Mouse (Mus musculus): Measurements from ENCODE around the gene Gm17949. TPM values are rescaled to one million over a fixed set of nuclear protein-coding genes. Genes with fewer than 3 reads are reported as not detected.

The Gm17949 gene
- polyA plus RNA-seq, 1 experiment from 2014 or later, result 0.21 TPM

- Histone ChIP-seq H3K4me2 (ENCODE audit: low read depth, severe bottlenecking) (peak within 1 kb of the TSS; percentile 60), H3K36me3 (ENCODE audit: control insufficient read depth, insufficient read depth, low read length) (peaks cover 23% of the 10 kb centered on the region), H3K9me3 (ENCODE audit: control insufficient read depth, low read length) (no peaks in the 10 kb centered on the region), H3K27me3 (ENCODE audit: control insufficient read depth, insufficient read depth, low read length) (no peaks in the 10 kb centered on the region), H3K27ac (replicated peaks; ENCODE audit: low read depth, low read length) (no peak within 1 kb of the TSS), H3K4me1 (ENCODE audit: control insufficient read depth, insufficient read depth, low read length) (0 out of 2 replicates have a peak, but pooled peaks cover 5% of the 10 kb centered on the region), H3K4me3 (ENCODE audit: low read depth, low read length) (peak within 1 kb of the TSS; percentile 61), H3K9ac (ENCODE audit: low read length) (peak within 1 kb of the TSS; percentile 41)
- 0% methylated on average over 38 of the region's 38 CpGs for WGBS
- ATAC-seq (ENCODE audit: insufficient number of reproducible peaks, low FRiP score, low TSS enrichment, low read depth) (peak; percentile 100), DNase-seq (ENCODE audit: low spot score) (peak; percentile 95)
These were observed 14.1 kb upstream of the Gm17949 start, which contains the start of gene Alkbh7 for GRCm38 (mm10) chr17:56997029-56997667. Gene Alkbh7 (plus strand): TSS chr17:56997339.

GRCm38 (mm10) chr17:56999414-56999813, 11.9 kb upstream of the Gm17949 start:
- ATAC-seq (ENCODE audit: insufficient number of reproducible peaks, low FRiP score, low TSS enrichment, low read depth) (no peak), DNase-seq (ENCODE audit: low spot score) (no peak)
- Histone ChIP-seq H3K36me3 (ENCODE audit: control insufficient read depth, insufficient read depth, low read length) (peaks cover 17% of the 10 kb centered on the region), H3K27me3 (ENCODE audit: control insufficient read depth, insufficient read depth, low read length) (no peaks in the 10 kb centered on the region), H3K4me1 (ENCODE audit: control insufficient read depth, insufficient read depth, low read length) (0 out of 2 replicates have a peak, but pooled peaks cover 5% of the 10 kb centered on the region), H3K9me3 (ENCODE audit: control insufficient read depth, low read length) (no peaks in the 10 kb centered on the region), H3K4me3 (ENCODE audit: low read depth, low read length) (no peak overlapping the region), H3K4me2 (ENCODE audit: low read depth, severe bottlenecking) (no peak overlapping the region), H3K9ac (ENCODE audit: low read length) (no peak overlapping the region), H3K27ac (replicated peaks; ENCODE audit: low read depth, low read length) (no peak overlapping the region)
- 91% methylated on average over 9 of the region's 9 CpGs for WGBS

- Histone ChIP-seq H3K4me2 (ENCODE audit: low read depth, severe bottlenecking) (no peak within 1 kb of the TSS), H3K4me1 (ENCODE audit: control insufficient read depth, insufficient read depth, low read length) (0 out of 2 replicates have a peak, but pooled peaks cover 5% of the 10 kb centered on the region), H3K4me3 (ENCODE audit: low read depth, low read length) (no peak within 1 kb of the TSS), H3K27ac (replicated peaks; ENCODE audit: low read depth, low read length) (no peak within 1 kb of the TSS), H3K36me3 (ENCODE audit: control insufficient read depth, insufficient read depth, low read length) (peaks cover 19% of the 10 kb centered on the region), H3K27me3 (ENCODE audit: control insufficient read depth, insufficient read depth, low read length) (no peaks in the 10 kb centered on the region), H3K9ac (ENCODE audit: low read length) (no peak within 1 kb of the TSS), H3K9me3 (ENCODE audit: control insufficient read depth, low read length) (no peaks in the 10 kb centered on the region)
- DNase-seq (ENCODE audit: low spot score), result no peak
- no peak for ATAC-seq (ENCODE audit: insufficient number of reproducible peaks, low FRiP score, low TSS enrichment, low read depth)
- WGBS, result 83% methylated on average over 9 of the region's 9 CpGs
These were observed 11.2 kb upstream of the Gm17949 start, which contains the start of gene Pspn for GRCm38 (mm10) chr17:56999968-57000609. Gene Pspn (minus strand): TSS chr17:57000018.

GRCm38 (mm10) chr17:57001228-57001627, 10.0 kb upstream of the Gm17949 start:
- H3K4me3 ChIP-seq (ENCODE audit: low read depth, low read length), result no peak overlapping the region
- ATAC-seq (ENCODE audit: insufficient number of reproducible peaks, low FRiP score, low TSS enrichment, low read depth) (no peak), DNase-seq (ENCODE audit: low spot score) (no peak)
- 74% methylated on average over 8 of the region's 8 CpGs for WGBS
- H3K9ac ChIP-seq (ENCODE audit: low read length), result no peak overlapping the region
- H3K9me3 ChIP-seq (ENCODE audit: control insufficient read depth, low read length), result no peaks in the 10 kb centered on the region
- peaks cover 18% of the 10 kb centered on the region for H3K36me3 ChIP-seq (ENCODE audit: control insufficient read depth, insufficient read depth, low read length)
- 0 out of 2 replicates have a peak, but pooled peaks cover 5% of the 10 kb centered on the region for H3K4me1 ChIP-seq (ENCODE audit: control insufficient read depth, insufficient read depth, low read length)
- no peaks in the 10 kb centered on the region for H3K27me3 ChIP-seq (ENCODE audit: control insufficient read depth, insufficient read depth, low read length)
- H3K27ac ChIP-seq (replicated peaks; ENCODE audit: low read depth, low read length), result no peak overlapping the region
- no peak overlapping the region for H3K4me2 ChIP-seq (ENCODE audit: low read depth, severe bottlenecking)

GRCm38 (mm10) chr17:57003994-57004393, 7.3 kb upstream of the Gm17949 start:
- no peak overlapping the region for H3K4me3 ChIP-seq (ENCODE audit: low read depth, low read length)
- H3K9ac ChIP-seq (ENCODE audit: low read length), result no peak overlapping the region
- H3K4me2 ChIP-seq (ENCODE audit: low read depth, severe bottlenecking), result no peak overlapping the region
- 93% methylated on average over 7 of the region's 7 CpGs for WGBS
- no peaks in the 10 kb centered on the region for H3K27me3 ChIP-seq (ENCODE audit: control insufficient read depth, insufficient read depth, low read length)
- no peak overlapping the region for H3K27ac ChIP-seq (replicated peaks; ENCODE audit: low read depth, low read length)
- no peaks in the 10 kb centered on the region for H3K9me3 ChIP-seq (ENCODE audit: control insufficient read depth, low read length)
- H3K36me3 ChIP-seq (ENCODE audit: control insufficient read depth, insufficient read depth, low read length), result peaks cover 23% of the 10 kb centered on the region
- no peak for DNase-seq (ENCODE audit: low spot score)
- ATAC-seq (ENCODE audit: insufficient number of reproducible peaks, low FRiP score, low TSS enrichment, low read depth), result no peak
- no peaks in the 10 kb centered on the region for H3K4me1 ChIP-seq (ENCODE audit: control insufficient read depth, insufficient read depth, low read length)

GRCm38 (mm10) chr17:57007137-57007905, 3.9 kb upstream of the Gm17949 start:
- Histone ChIP-seq H3K4me3 (ENCODE audit: low read depth, low read length) (no peak overlapping the region), H3K27ac (replicated peaks; ENCODE audit: low read depth, low read length) (no peak overlapping the region), H3K27me3 (ENCODE audit: control insufficient read depth, insufficient read depth, low read length) (no peaks in the 10 kb centered on the region), H3K9ac (ENCODE audit: low read length) (no peak overlapping the region), H3K36me3 (ENCODE audit: control insufficient read depth, insufficient read depth, low read length) (peaks cover 20% of the 10 kb centered on the region), H3K4me2 (ENCODE audit: low read depth, severe bottlenecking) (no peak overlapping the region), H3K9me3 (ENCODE audit: control insufficient read depth, low read length) (no peaks in the 10 kb centered on the region), H3K4me1 (ENCODE audit: control insufficient read depth, insufficient read depth, low read length) (peaks cover 4% of the 10 kb centered on the region; the same call in 1 of the 2 replicates)
- no peak for DNase-seq (ENCODE audit: low spot score)
- ATAC-seq (ENCODE audit: insufficient number of reproducible peaks, low FRiP score, low TSS enrichment, low read depth), result no peak
- WGBS, result 93% methylated on average over 13 of the region's 13 CpGs

GRCm38 (mm10) chr17:57010911-57011235, 396 bp upstream of the Gm17949 start:
- Histone ChIP-seq H3K27me3 (ENCODE audit: control insufficient read depth, insufficient read depth, low read length) (no peaks in the 10 kb centered on the region), H3K36me3 (ENCODE audit: control insufficient read depth, insufficient read depth, low read length) (peaks cover 6% of the 10 kb centered on the region; the same call in 1 of the 2 replicates), H3K4me2 (ENCODE audit: low read depth, severe bottlenecking) (peak overlapping the region; percentile 74), H3K9ac (ENCODE audit: low read length) (peak overlapping the region; percentile 53; the same call in 1 of the 2 replicates), H3K4me3 (ENCODE audit: low read depth, low read length) (peak overlapping the region; percentile 68), H3K9me3 (ENCODE audit: control insufficient read depth, low read length) (no peaks in the 10 kb centered on the region), H3K27ac (replicated peaks; ENCODE audit: low read depth, low read length) (no peak overlapping the region), H3K4me1 (ENCODE audit: control insufficient read depth, insufficient read depth, low read length) (peaks cover 4% of the 10 kb centered on the region; the same call in 1 of the 2 replicates)
- WGBS, result under 1% methylated on average over 19 of the region's 19 CpGs
- DNase-seq (ENCODE audit: low spot score), result no peak
- ATAC-seq (ENCODE audit: insufficient number of reproducible peaks, low FRiP score, low TSS enrichment, low read depth), result peak; percentile 44

- Histone ChIP-seq H3K9ac (ENCODE audit: low read length) (peak overlapping the region; percentile 80; the same call in 1 of the 2 replicates), H3K27ac (replicated peaks; ENCODE audit: low read depth, low read length) (peak overlapping the region; percentile 72; the same call in 1 of the 2 replicates), H3K4me1 (ENCODE audit: control insufficient read depth, insufficient read depth, low read length) (peaks cover 4% of the 10 kb centered on the region; the same call in 1 of the 2 replicates), H3K4me3 (ENCODE audit: low read depth, low read length) (peak overlapping the region; percentile 68; the same call in 1 of the 2 replicates), H3K36me3 (ENCODE audit: control insufficient read depth, insufficient read depth, low read length) (no peaks in the 10 kb centered on the region), H3K27me3 (ENCODE audit: control insufficient read depth, insufficient read depth, low read length) (no peaks in the 10 kb centered on the region), H3K9me3 (ENCODE audit: control insufficient read depth, low read length) (no peaks in the 10 kb centered on the region), H3K4me2 (ENCODE audit: low read depth, severe bottlenecking) (peak overlapping the region; percentile 84; the same call in 1 of the 2 replicates)
- WGBS, result 75% methylated on average over 13 of the region's 13 CpGs
- ATAC-seq (ENCODE audit: insufficient number of reproducible peaks, low FRiP score, low TSS enrichment, low read depth) (no peak), DNase-seq (ENCODE audit: low spot score) (no peak)
These were observed 1.1 kb downstream of the Gm17949 start for GRCm38 (mm10) chr17:57012245-57012795.

Measured in limb, embryonic 11.5 days (tissue).